Mouse (Mus musculus) gastrocnemius, adult 2 months (tissue): ENCODE results near the gene Gm16503. TPM values are rescaled to one million over a fixed set of nuclear protein-coding genes. Genes with fewer than 3 reads are reported as not detected.
"Not testable (repeated sequence)": the region's sequence is repeated elsewhere in the genome, so short reads cannot be mapped to it uniquely, and the experiment has no call there.

Experiments used
- DNase-seq: peaks from one replicate; pipeline ENCODE4 v3.0.0; 2022
- H3K27ac ChIP-seq: fragments of 200-600 bp; 2 replicates; pipeline ENCODE4 v1.8.1; 2022; ENCODE audit warnings: mild to moderate bottlenecking
- H3K4me3 ChIP-seq: fragments of 200-600 bp; 2 replicates; pipeline ENCODE4 v1.8.1; 2022; ENCODE audit warnings: mild to moderate bottlenecking, moderate library complexity
- CTCF ChIP-seq: fragments of 200-600 bp; IDR thresholded peaks from 2 replicates; pipeline ENCODE4 v1.8.1; 2022; ENCODE audit warnings: antibody characterized with exemption, mild to moderate bottlenecking, moderate library complexity
- intact Hi-C: fragments of 180-260 bp; cut with DNase I; formaldehyde crosslinking; loops from one replicate; pipeline ENCODE4 v1.15.1; 2025
- total RNA-seq, 2 experiments: library from RNA; stranded (reverse); gene quantifications; 2 replicates each; pipeline ENCODE4 v1.2.3; 2021

Gene Gm16503
- total RNA-seq, 2 experiments from 2014 or later: 0.13 to 0.14 TPM

DNA sequence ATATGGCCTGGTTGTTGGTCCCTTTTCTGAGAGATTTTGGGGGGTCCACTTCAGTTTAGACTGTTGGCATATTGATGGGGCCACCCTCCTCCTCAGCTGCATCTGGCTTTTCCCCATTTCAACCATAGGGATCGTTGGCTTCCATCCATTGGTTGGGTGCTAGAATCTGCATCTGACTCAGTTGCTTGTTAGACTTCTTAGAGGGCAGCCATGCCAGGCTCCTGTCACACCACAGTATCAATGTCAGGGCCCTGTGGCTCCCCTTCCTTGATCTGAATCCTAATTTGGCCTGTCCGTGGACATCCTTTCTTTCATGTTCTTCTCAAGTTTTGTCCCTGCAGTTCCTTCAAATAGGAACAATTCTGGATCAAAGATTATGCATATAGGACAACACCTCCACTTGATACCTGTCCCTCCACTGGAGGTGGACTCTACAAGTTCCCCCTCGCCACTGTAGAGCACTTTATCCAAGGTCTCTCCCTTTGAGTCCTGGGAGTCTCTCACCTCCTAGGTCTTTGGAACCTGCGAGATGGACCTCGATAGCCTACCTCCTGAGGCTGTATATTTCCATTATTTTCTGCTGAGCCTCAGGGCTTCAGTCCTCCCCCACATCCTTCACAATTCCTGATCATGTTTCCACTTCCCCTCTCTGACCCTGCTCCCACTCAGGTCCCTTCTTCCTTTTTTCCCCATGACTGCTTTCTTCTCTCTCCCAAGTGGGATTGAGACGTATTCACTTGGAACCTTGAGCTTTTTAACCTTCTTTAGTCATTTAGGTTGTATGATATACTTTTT is 25.6 kb downstream of the Gm16503 start:
- no peak for TF ChIP-seq CTCF
- intact Hi-C loops: no loop called here
- Histone ChIP-seq H3K27ac (no peak overlapping the region), H3K4me3 (no peak overlapping the region)
- no peak for DNase-seq

DNA sequence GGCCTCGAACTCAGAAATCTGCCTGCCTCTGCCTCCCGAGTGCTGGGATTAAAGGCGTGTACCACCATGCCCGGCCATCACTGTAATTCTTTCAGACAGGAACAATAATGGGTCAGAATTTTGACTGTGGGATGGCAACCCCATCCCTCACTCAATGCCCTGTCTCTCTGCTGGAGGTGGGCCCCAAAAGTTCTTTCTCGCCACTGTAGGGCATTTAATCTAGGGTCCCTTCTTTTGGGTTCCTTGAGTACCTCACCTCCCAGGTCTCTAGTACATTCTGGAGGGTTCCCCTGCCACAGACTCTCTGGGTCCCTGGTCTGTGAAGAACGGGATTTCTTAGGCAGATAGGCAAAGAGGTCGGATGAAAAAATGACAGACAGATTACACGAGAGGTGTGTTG is 31.1 kb downstream of the Gm16503 start:
- H3K27ac ChIP-seq, H3K4me3 ChIP-seq, DNase-seq, intact Hi-C loops: not testable (repeated sequence)

DNA sequence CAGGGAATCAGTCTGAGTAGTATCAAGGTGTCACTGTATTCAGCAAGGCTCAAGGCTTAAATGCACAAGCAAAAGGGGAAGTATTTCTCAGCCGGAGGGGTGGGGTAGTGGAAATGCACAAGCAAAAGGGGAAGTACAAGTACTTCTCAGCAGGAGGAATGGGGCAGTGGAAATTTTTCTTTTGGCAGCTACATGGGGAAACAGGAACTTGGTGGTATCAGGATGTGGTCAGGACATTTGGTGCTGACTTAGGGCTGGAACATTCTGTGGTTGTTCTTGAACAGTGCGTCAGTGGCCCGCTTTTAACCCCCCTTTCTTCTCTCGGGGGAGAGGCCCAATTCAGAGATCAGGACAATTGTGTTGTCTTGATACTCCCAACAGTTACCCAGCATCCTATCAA is 39.4 kb downstream of the Gm16503 start:
- H3K27ac ChIP-seq, DNase-seq, H3K4me3 ChIP-seq, intact Hi-C loops: not testable (repeated sequence)

DNA sequence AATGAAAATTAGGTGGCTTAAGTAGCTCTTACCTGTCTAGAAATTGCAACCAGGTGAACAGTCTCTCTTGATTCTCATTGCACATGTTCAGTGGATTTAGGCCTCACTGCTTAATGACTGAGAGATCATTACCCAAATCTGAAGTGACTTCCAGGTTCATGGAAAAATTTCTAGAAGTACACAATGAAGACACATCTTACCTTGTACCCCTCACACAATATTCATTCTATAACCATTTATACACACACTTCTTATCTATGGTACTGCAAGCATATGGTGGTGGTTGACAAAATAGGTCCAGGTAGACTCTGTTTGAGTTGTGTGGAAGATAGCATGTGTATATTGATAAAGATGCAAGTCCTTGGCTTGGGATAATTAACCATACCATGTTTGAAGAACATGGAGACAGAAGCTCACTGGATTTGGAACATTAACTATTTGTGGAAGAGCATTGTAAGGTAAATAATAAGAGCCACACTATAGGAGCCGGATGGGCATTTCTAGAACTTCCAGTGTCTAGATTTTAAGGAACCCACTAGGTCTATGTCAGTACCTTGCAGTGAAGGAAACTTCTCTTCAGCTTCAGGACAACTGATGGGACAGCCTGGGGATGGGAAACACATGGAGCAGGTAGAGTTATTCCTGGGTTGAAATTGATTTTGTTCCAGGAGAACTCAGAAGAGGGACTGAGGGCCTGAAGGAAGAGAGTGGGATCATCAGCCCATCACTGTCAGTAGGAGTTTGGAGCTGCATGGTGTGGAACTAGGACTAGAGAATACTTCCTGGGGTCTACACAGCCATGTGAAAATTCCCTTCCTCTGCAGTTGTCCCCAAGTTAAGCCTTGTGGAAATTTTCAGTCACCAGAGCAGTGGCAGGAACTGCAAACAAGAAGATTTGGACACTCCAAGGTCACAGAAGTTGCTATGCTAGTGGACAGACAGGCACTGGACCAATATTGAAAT is 46.8 kb downstream of the Gm16503 start:
- DNase-seq: no peak
- no peak for TF ChIP-seq CTCF
- H3K27ac ChIP-seq: no peak overlapping the region
- no peak overlapping the region for H3K4me3 ChIP-seq
- intact Hi-C loops: loop anchor here (5.0 kb wide), 1 partner anchor 64 kb away; no protein-coding TSS in a partner anchor

Other genes starting within 250 kb of the Gm16503 start
- gene Zfp988, start 234.5 kb upstream of the Gm16503 start, total RNA-seq: not detected
- not detected for gene Zfp978, start 178.9 kb upstream of the Gm16503 start, total RNA-seq
- gene Zfp982, start 47.8 kb upstream of the Gm16503 start, total RNA-seq: 1 to 10 TPM; 2.7 to 5.6 TPM
- not detected for gene Zfp985, start 13.1 kb downstream of the Gm16503 start, total RNA-seq
- gene Zfp979, start 102.3 kb downstream of the Gm16503 start, total RNA-seq: 1 to 10 TPM; 1.2 to 1.6 TPM
- not detected for gene Zfp534, start 162.3 kb downstream of the Gm16503 start, total RNA-seq